Mouse (Mus musculus) mammary gland, adult 2 months (tissue): ENCODE measurements around the gene Zmynd12. TPM values are rescaled to one million over a fixed set of nuclear protein-coding genes. Genes with fewer than 3 reads are reported as not detected.

Experiments used
- polyA plus RNA-seq: library from polyadenylated mRNA; depleted of rRNA; stranded (reverse); fragments of >200 nt; gene quantifications from 2 replicates; pipeline ENCODE4 v1.2.3, GENCODE M21; 2012; ENCODE audit warnings: low replicate concordance; rRNA removed

The Zmynd12 gene
- polyA plus RNA-seq: 0.27 and 0.99 TPM in 2 replicates

GRCm38 (mm10) chr4:119422294-119422964 lies at the start of gene Zmynd12, which contains the start of gene Ppcs:
Gene Zmynd12 (plus strand): TSS chr4:119422814.
Gene Ppcs (minus strand): TSS chr4:119422420.

GRCm38 (mm10) chr4:119415072-119415753 lies 7.4 kb upstream of the Zmynd12 start, which contains the start of gene Ccdc30:
Gene Ccdc30 (minus strand): TSS chr4:119415521.

GRCm38 (mm10) chr4:119492291-119492932 lies 69.8 kb downstream of the Zmynd12 start, which contains the start of gene Rimkla:
Gene Rimkla (minus strand): TSS chr4:119492628.

Other genes starting within 250 kb of the Zmynd12 start
- gene Zfp691, start 248.6 kb upstream of the Zmynd12 start, polyA plus RNA-seq: 14.3 and 15.1 TPM in 2 replicates
- gene Ermap, start 232.8 kb upstream of the Zmynd12 start, polyA plus RNA-seq: 0.26 and 0.33 TPM in 2 replicates
- gene Svbp, start 227.5 kb upstream of the Zmynd12 start, polyA plus RNA-seq: 25.0 and 35.5 TPM in 2 replicates
- gene Tmem269, start 204.6 kb upstream of the Zmynd12 start, polyA plus RNA-seq: 0.10 and 0.95 TPM in 2 replicates
- 4.2 and 6.1 TPM in 2 replicates for gene AU022252, start 190.1 kb upstream of the Zmynd12 start, polyA plus RNA-seq
- gene P3h1, start 189.9 kb upstream of the Zmynd12 start, polyA plus RNA-seq: 26.3 and 29.0 TPM in 2 replicates
- 7.5 and 11.0 TPM in 2 replicates for gene Cldn19, start 167.4 kb upstream of the Zmynd12 start, polyA plus RNA-seq
- 122 and 131 TPM in 2 replicates for gene Ybx1, start 128.2 kb upstream of the Zmynd12 start, polyA plus RNA-seq
- gene Ppih, start 102.3 kb upstream of the Zmynd12 start, polyA plus RNA-seq: 4.8 and 8.4 TPM in 2 replicates
- gene Ccdc30, start 7.3 kb upstream of the Zmynd12 start, polyA plus RNA-seq: 0.24 and 0.54 TPM in 2 replicates
- 16.0 and 24.6 TPM in 2 replicates for gene Ppcs, start 394 bp upstream of the Zmynd12 start, polyA plus RNA-seq
- 0.10 and 0.49 TPM in 2 replicates for gene Rimkla, start 69.8 kb downstream of the Zmynd12 start, polyA plus RNA-seq
- 13.7 and 19.4 TPM in 2 replicates for gene Foxj3, start 114.2 kb downstream of the Zmynd12 start, polyA plus RNA-seq
- 6.7 and 19.8 TPM in 2 replicates for gene Frg2f1, start 116.7 kb downstream of the Zmynd12 start, polyA plus RNA-seq
- gene Guca2a, start 214.9 kb downstream of the Zmynd12 start, polyA plus RNA-seq: not detected in 2 replicates
- 0.47 TPM in 1 of 2 replicates, not detected in the other for gene Guca2b, start 236.1 kb downstream of the Zmynd12 start, polyA plus RNA-seq